Mouse (Mus musculus): Measurements from ENCODE around the gene Lrmp. TPM values are rescaled to one million over a fixed set of nuclear protein-coding genes. Genes with fewer than 3 reads are reported as not detected.
"Not testable (repeated sequence)": the region's sequence is repeated elsewhere in the genome, so short reads cannot be mapped to it uniquely, and the experiment has no call there.

The Lrmp gene
- polyA plus RNA-seq, 1 experiment: 120 TPM

- DNase-seq (ENCODE audit: low read depth in 1 of 2, low spot score in 2 of 2): no peak
- H3K36me3 ChIP-seq (ENCODE audit: control insufficient read depth, insufficient read depth, low read length): no peaks in the 10 kb centered on the region
- H3K27me3 ChIP-seq (ENCODE audit: control insufficient read depth, insufficient read depth, low read length): no peaks in the 10 kb centered on the region
- H3K27ac ChIP-seq (ENCODE audit: insufficient read depth, low read length): no peak overlapping the region
- no peak overlapping the region for H3K4me3 ChIP-seq (ENCODE audit: extremely low read depth, insufficient read depth, insufficient read length)
- peaks cover 26% of the 10 kb centered on the region; the same call in 1 of the 2 replicates for H3K4me1 ChIP-seq (ENCODE audit: control insufficient read depth, insufficient read depth, insufficient read length)
- TF ChIP-seq POLR2A (IDR thresholded peaks at IDR 0.05; ENCODE audit: low read depth, low read length): no peak
- no peak for TF ChIP-seq CTCF (IDR thresholded peaks at IDR 0.05; ENCODE audit: extremely low read depth, insufficient read depth, insufficient read length, insufficient replicate concordance)
- 27% methylated on average over 4 of the region's 4 CpGs for WGBS
Measured at GRCm38 (mm10) chr6:145089373-145089772, 26.1 kb upstream of the Lrmp start.

GRCm38 (mm10) chr6:145090201-145090863 is 25.1 kb upstream of the Lrmp start:
- 13% methylated on average over 6 of the region's 6 CpGs for WGBS
- Histone ChIP-seq H3K27me3 (ENCODE audit: control insufficient read depth, insufficient read depth, low read length) (no peaks in the 10 kb centered on the region), H3K36me3 (ENCODE audit: control insufficient read depth, insufficient read depth, low read length) (no peaks in the 10 kb centered on the region), H3K4me1 (ENCODE audit: control insufficient read depth, insufficient read depth, insufficient read length) (peaks cover 26% of the 10 kb centered on the region; the same call in 1 of the 2 replicates), H3K4me3 (ENCODE audit: extremely low read depth, insufficient read depth, insufficient read length) (no peak overlapping the region), H3K27ac (ENCODE audit: insufficient read depth, low read length) (0 out of 2 replicates have a peak overlapping the region, but pooled peaks have one; percentile 5)
- no peak for DNase-seq (ENCODE audit: low read depth in 1 of 2, low spot score in 2 of 2)
- no peak for TF ChIP-seq POLR2A (IDR thresholded peaks at IDR 0.05; ENCODE audit: low read depth, low read length)
- TF ChIP-seq CTCF (IDR thresholded peaks at IDR 0.05; ENCODE audit: extremely low read depth, insufficient read depth, insufficient read length, insufficient replicate concordance): no peak

- no peaks in the 10 kb centered on the region for H3K36me3 ChIP-seq (ENCODE audit: control insufficient read depth, insufficient read depth, low read length)
- 18% methylated on average over 5 of the region's 5 CpGs for WGBS
- no peak for DNase-seq (ENCODE audit: low read depth in 1 of 2, low spot score in 2 of 2)
- H3K4me1 ChIP-seq (ENCODE audit: control insufficient read depth, insufficient read depth, insufficient read length): peaks cover 26% of the 10 kb centered on the region; the same call in 1 of the 2 replicates
- 0 out of 2 replicates have a peak overlapping the region, but pooled peaks have one; percentile 5 for H3K27ac ChIP-seq (ENCODE audit: insufficient read depth, low read length)
- H3K4me3 ChIP-seq (ENCODE audit: extremely low read depth, insufficient read depth, insufficient read length): no peak overlapping the region
- no peaks in the 10 kb centered on the region for H3K27me3 ChIP-seq (ENCODE audit: control insufficient read depth, insufficient read depth, low read length)
- no peak for TF ChIP-seq POLR2A (IDR thresholded peaks at IDR 0.05; ENCODE audit: low read depth, low read length)
- no peak for TF ChIP-seq CTCF (IDR thresholded peaks at IDR 0.05; ENCODE audit: extremely low read depth, insufficient read depth, insufficient read length, insufficient replicate concordance)
Measured at GRCm38 (mm10) chr6:145090928-145091327, 24.5 kb upstream of the Lrmp start.

GRCm38 (mm10) chr6:145091998-145092397 is 23.5 kb upstream of the Lrmp start:
- H3K27me3 ChIP-seq (ENCODE audit: control insufficient read depth, insufficient read depth, low read length): no peaks in the 10 kb centered on the region
- no peaks in the 10 kb centered on the region for H3K36me3 ChIP-seq (ENCODE audit: control insufficient read depth, insufficient read depth, low read length)
- no peak overlapping the region for H3K4me3 ChIP-seq (ENCODE audit: extremely low read depth, insufficient read depth, insufficient read length)
- DNase-seq (ENCODE audit: low read depth in 1 of 2, low spot score in 2 of 2): no peak
- 51% methylated on average over 7 of the region's 7 CpGs for WGBS
- TF ChIP-seq POLR2A (IDR thresholded peaks at IDR 0.05; ENCODE audit: low read depth, low read length) (no peak), CTCF (IDR thresholded peaks at IDR 0.05; ENCODE audit: extremely low read depth, insufficient read depth, insufficient read length, insufficient replicate concordance) (no peak)
- no peak overlapping the region for H3K27ac ChIP-seq (ENCODE audit: insufficient read depth, low read length)
- peaks cover 26% of the 10 kb centered on the region; the same call in 1 of the 2 replicates for H3K4me1 ChIP-seq (ENCODE audit: control insufficient read depth, insufficient read depth, insufficient read length)

- not testable (repeated sequence) for H3K27me3 ChIP-seq (ENCODE audit: control insufficient read depth, insufficient read depth, low read length); H3K36me3 ChIP-seq (ENCODE audit: control insufficient read depth, insufficient read depth, low read length); H3K4me3 ChIP-seq (ENCODE audit: extremely low read depth, insufficient read depth, insufficient read length); H3K27ac ChIP-seq (ENCODE audit: insufficient read depth, low read length); DNase-seq (ENCODE audit: low read depth in 1 of 2, low spot score in 2 of 2)
- whole genome bisulfite sequencing: 30% methylated on average over 7 of the region's 7 CpGs
- H3K4me1 ChIP-seq (ENCODE audit: control insufficient read depth, insufficient read depth, insufficient read length): peaks cover 26% of the 10 kb centered on the region; the same call in 1 of the 2 replicates
Measured at GRCm38 (mm10) chr6:145093038-145093622, 22.3 kb upstream of the Lrmp start.

- no peaks in the 10 kb centered on the region for H3K36me3 ChIP-seq (ENCODE audit: control insufficient read depth, insufficient read depth, low read length)
- DNase-seq (ENCODE audit: low read depth in 1 of 2, low spot score in 2 of 2): no peak
- TF ChIP-seq CTCF (IDR thresholded peaks at IDR 0.05; ENCODE audit: extremely low read depth, insufficient read depth, insufficient read length, insufficient replicate concordance): no peak
- TF ChIP-seq POLR2A (IDR thresholded peaks at IDR 0.05; ENCODE audit: low read depth, low read length): no peak
- H3K4me1 ChIP-seq (ENCODE audit: control insufficient read depth, insufficient read depth, insufficient read length): peaks cover 26% of the 10 kb centered on the region; the same call in 1 of the 2 replicates
- no peak overlapping the region for H3K4me3 ChIP-seq (ENCODE audit: extremely low read depth, insufficient read depth, insufficient read length)
- 74% methylated on average over 4 of the region's 4 CpGs for WGBS
- no peak overlapping the region for H3K27ac ChIP-seq (ENCODE audit: insufficient read depth, low read length)
- H3K27me3 ChIP-seq (ENCODE audit: control insufficient read depth, insufficient read depth, low read length): no peaks in the 10 kb centered on the region
Measured at GRCm38 (mm10) chr6:145094431-145094830, 21.0 kb upstream of the Lrmp start.

- WGBS: 3% methylated on average over 9 of the region's 9 CpGs
- H3K36me3 ChIP-seq (ENCODE audit: control insufficient read depth, insufficient read depth, low read length): no peaks in the 10 kb centered on the region
- H3K27ac ChIP-seq (ENCODE audit: insufficient read depth, low read length): peak overlapping the region; percentile 74
- H3K4me1 ChIP-seq (ENCODE audit: control insufficient read depth, insufficient read depth, insufficient read length): peaks cover 28% of the 10 kb centered on the region; the same call in 1 of the 2 replicates
- peak; percentile 62 to 63 for DNase-seq (ENCODE audit: low read depth in 1 of 2, low spot score in 2 of 2)
- TF ChIP-seq CTCF (IDR thresholded peaks at IDR 0.05; ENCODE audit: extremely low read depth, insufficient read depth, insufficient read length, insufficient replicate concordance): no peak
- TF ChIP-seq POLR2A (IDR thresholded peaks at IDR 0.05; ENCODE audit: low read depth, low read length): no peak
- no peaks in the 10 kb centered on the region for H3K27me3 ChIP-seq (ENCODE audit: control insufficient read depth, insufficient read depth, low read length)
- no peak overlapping the region for H3K4me3 ChIP-seq (ENCODE audit: extremely low read depth, insufficient read depth, insufficient read length)
Measured at GRCm38 (mm10) chr6:145100923-145101322, 14.5 kb upstream of the Lrmp start.
